Mouse (Mus musculus) embryonic facial prominence, embryonic 13.5 days (tissue): ENCODE results near the gene Cul4b. TPM values are rescaled to one million over a fixed set of nuclear protein-coding genes. Genes with fewer than 3 reads are reported as not detected.

Experiments used
- ATAC-seq: fragments of 200-750 bp; cut with Nextera tagmentation; 2 replicates; pipeline ENCODE4 v1.8.0; 2017; ENCODE audit warnings: low read depth; ENCODE audit not compliant: insufficient number of reproducible peaks, insufficient read depth, low FRiP score, low TSS enrichment
- H3K27ac ChIP-seq: fragments of 300-500 bp; sonication (generic); 2 replicates; pipeline ENCODE4 v1.5.1; 2015; ENCODE audit warnings: moderate library complexity, mild to moderate bottlenecking, inconsistent platforms
- H3K27me3 ChIP-seq: fragments of 300-500 bp; sonication (generic); 2 replicates; pipeline ENCODE4 v1.6.1; 2015; ENCODE audit warnings: mild to moderate bottlenecking, inconsistent platforms
- H3K36me3 ChIP-seq: fragments of 300-500 bp; sonication (generic); 2 replicates; pipeline ENCODE4 v1.6.1; 2015; ENCODE audit warnings: mild to moderate bottlenecking, inconsistent platforms
- H3K4me1 ChIP-seq: fragments of 300-500 bp; sonication (generic); 2 replicates; pipeline ENCODE4 v1.6.1; 2015; ENCODE audit warnings: inconsistent platforms
- H3K4me2 ChIP-seq: fragments of 300-500 bp; sonication (generic); 2 replicates; pipeline ENCODE4 v1.6.1; 2015; ENCODE audit warnings: moderate library complexity, mild to moderate bottlenecking, inconsistent platforms
- H3K4me3 ChIP-seq: fragments of 300-500 bp; sonication (generic); 2 replicates; pipeline ENCODE4 v1.5.1; 2015; ENCODE audit warnings: mild to moderate bottlenecking, inconsistent platforms
- H3K9ac ChIP-seq: fragments of 300-500 bp; sonication (generic); 2 replicates; pipeline ENCODE4 v1.6.1; 2015; ENCODE audit warnings: mild to moderate bottlenecking, inconsistent platforms
- H3K9me3 ChIP-seq: fragments of 300-500 bp; sonication (generic); 2 replicates; pipeline ENCODE4 v1.6.1; 2016; ENCODE audit warnings: inconsistent platforms
- WGBS: fragments of 180-500 bp; shearing (Covaris S2); methylation state at CpG from one replicate; pipeline ENCODE4 v1.1.7; 2015; ENCODE audit warnings: mixed read lengths; 5-methylcytosine and 5-hydroxymethylcytosine counted together
- polyA plus RNA-seq: library from polyadenylated mRNA; unstranded; fragments of >200 nt; fragmentation: Nextera tagmentation; extraction: Ambion mirVana; gene quantifications from 2 replicates; pipeline ENCODE4 v1.2.1, GENCODE M21; 2015

Cul4b gene
- polyA plus RNA-seq = 34.1 and 35.6 TPM in 2 replicates

- no peaks in the 10 kb centered on the region for H3K27me3 ChIP-seq
Observed at GRCm38 (mm10) chrX:38576078-38576477, at the start of gene Cul4b. Cul4b (minus strand) TSS chrX:38576196.

GRCm38 (mm10) chrX:38600995-38601369, 25.0 kb upstream of the Cul4b start:
- WGBS = 17% methylated on average over 3 of the region's 3 CpGs
- H3K4me2 ChIP-seq = peak overlapping the region; percentile 62
- no peaks in the 10 kb centered on the region for H3K27me3 ChIP-seq
- H3K36me3 ChIP-seq = no peaks in the 10 kb centered on the region
- H3K27ac ChIP-seq = peak overlapping the region; percentile 87
- no peak for ATAC-seq
- H3K4me1 ChIP-seq = no peaks in the 10 kb centered on the region
- no peaks in the 10 kb centered on the region for H3K9me3 ChIP-seq
- H3K9ac ChIP-seq = peak overlapping the region; percentile 69
- peak overlapping the region; percentile 52 for H3K4me3 ChIP-seq

More at GRCm38 (mm10) chrX:38576078-38576477, at the start of gene Cul4b:
- WGBS = 90% methylated on average over 15 of the region's 15 CpGs
- H3K9ac ChIP-seq = no peak within 1 kb of the TSS
- H3K27ac ChIP-seq = no peak within 1 kb of the TSS
- no peak within 1 kb of the TSS for H3K4me2 ChIP-seq
- no peaks in the 10 kb centered on the region for H3K9me3 ChIP-seq
- H3K4me3 ChIP-seq = no peak within 1 kb of the TSS
- ATAC-seq = no peak
- H3K4me1 ChIP-seq = no peaks in the 10 kb centered on the region
- H3K36me3 ChIP-seq = no peaks in the 10 kb centered on the region

GRCm38 (mm10) chrX:38600177-38600994, 24.4 kb upstream of the Cul4b start, which contains the start of gene Mcts1:
Mcts1 (plus strand) TSS chrX:38600578.
- peak; percentile 52 for ATAC-seq
- 23% methylated on average over 26 of the region's 26 CpGs for WGBS

GRCm38 (mm10) chrX:38593180-38593889, 17.3 kb upstream of the Cul4b start:
- no peak for ATAC-seq
- WGBS = 52% methylated on average over 5 of the region's 5 CpGs

More at GRCm38 (mm10) chrX:38600177-38600994, 24.4 kb upstream of the Cul4b start, which contains the start of gene Mcts1:
- Histone ChIP-seq H3K9me3 (no peaks in the 10 kb centered on the region), H3K27me3 (no peaks in the 10 kb centered on the region), H3K4me2 (peak within 1 kb of the TSS; percentile 62), H3K9ac (peak within 1 kb of the TSS; percentile 69), H3K27ac (peak within 1 kb of the TSS; percentile 87), H3K36me3 (no peaks in the 10 kb centered on the region), H3K4me1 (no peaks in the 10 kb centered on the region), H3K4me3 (peak within 1 kb of the TSS; percentile 52)

DNA sequence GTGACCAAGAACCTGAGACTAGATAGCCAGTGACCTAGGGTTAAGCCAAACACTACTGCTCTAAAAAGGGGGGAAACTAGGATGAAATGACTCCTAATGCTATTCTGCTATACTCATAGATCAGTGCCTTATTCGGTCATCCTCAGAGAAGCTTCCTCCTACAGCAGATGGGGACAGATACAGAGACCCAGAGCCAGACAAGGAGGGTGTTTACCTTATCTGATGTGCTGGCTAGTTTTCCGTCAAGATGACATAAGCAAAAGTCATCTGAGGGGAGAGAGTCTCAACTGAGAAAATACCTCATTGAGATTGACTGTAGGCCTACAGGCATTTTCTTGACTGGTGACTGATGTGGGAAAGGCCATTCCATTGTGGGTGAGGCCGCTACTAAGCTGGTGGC, 15.8 kb upstream of the Cul4b start:
- ATAC-seq = no peak
- no peak overlapping the region for H3K9ac ChIP-seq
- WGBS = 89% methylated on average over 3 of the region's 3 CpGs

More at GRCm38 (mm10) chrX:38593180-38593889, 17.3 kb upstream of the Cul4b start:
- H3K4me1 ChIP-seq = no peaks in the 10 kb centered on the region
- no peak overlapping the region for H3K4me3 ChIP-seq
- H3K4me2 ChIP-seq = no peak overlapping the region
- no peak overlapping the region for H3K9ac ChIP-seq
- no peaks in the 10 kb centered on the region for H3K36me3 ChIP-seq
- H3K27ac ChIP-seq = peak overlapping the region; percentile 4; the same call in 1 of the 2 replicates
- no peaks in the 10 kb centered on the region for H3K9me3 ChIP-seq
- no peaks in the 10 kb centered on the region for H3K27me3 ChIP-seq

GRCm38 (mm10) chrX:38589827-38590226, 13.8 kb upstream of the Cul4b start:
- Histone ChIP-seq H3K36me3 (no peaks in the 10 kb centered on the region), H3K27ac (no peak overlapping the region), H3K4me2 (no peak overlapping the region), H3K4me1 (no peaks in the 10 kb centered on the region), H3K27me3 (no peaks in the 10 kb centered on the region), H3K4me3 (no peak overlapping the region), H3K9me3 (no peaks in the 10 kb centered on the region), H3K9ac (no peak overlapping the region)
- no peak for ATAC-seq
- WGBS = 33% methylated on average over 4 of the region's 4 CpGs

More for the DNA sequence above, 15.8 kb upstream of the Cul4b start:
- no peak overlapping the region for H3K4me2 ChIP-seq
- H3K36me3 ChIP-seq = no peaks in the 10 kb centered on the region
- H3K9me3 ChIP-seq = no peaks in the 10 kb centered on the region
- no peak overlapping the region for H3K4me3 ChIP-seq
- H3K27me3 ChIP-seq = no peaks in the 10 kb centered on the region
- H3K27ac ChIP-seq = no peak overlapping the region
- no peaks in the 10 kb centered on the region for H3K4me1 ChIP-seq

DNA sequence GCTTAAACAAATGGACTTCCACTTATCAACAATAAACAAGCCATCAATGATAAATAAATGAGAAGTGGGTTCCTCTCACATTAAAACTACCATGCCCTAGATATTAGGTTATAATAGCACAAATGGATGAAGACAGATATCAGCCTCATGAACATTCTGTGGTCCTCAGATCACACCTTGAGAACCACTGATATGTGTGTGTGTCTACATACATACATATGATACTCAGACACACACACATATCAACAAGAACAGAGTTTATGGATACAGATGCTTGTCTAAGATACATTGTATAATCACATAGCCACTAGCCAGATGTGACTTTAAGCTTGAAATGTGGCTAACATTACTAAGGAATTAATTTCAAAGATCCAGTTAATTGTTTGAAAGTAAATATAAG, 7.3 kb upstream of the Cul4b start:
- Histone ChIP-seq H3K4me2 (no peak overlapping the region), H3K9me3 (no peaks in the 10 kb centered on the region), H3K4me3 (no peak overlapping the region), H3K4me1 (no peaks in the 10 kb centered on the region), H3K27ac (no peak overlapping the region), H3K9ac (no peak overlapping the region), H3K36me3 (no peaks in the 10 kb centered on the region), H3K27me3 (no peaks in the 10 kb centered on the region)
- no peak for ATAC-seq

- Histone ChIP-seq H3K27ac (no peak overlapping the region), H3K9ac (no peak overlapping the region), H3K4me1 (no peaks in the 10 kb centered on the region), H3K27me3 (no peaks in the 10 kb centered on the region), H3K4me3 (no peak overlapping the region), H3K4me2 (no peak overlapping the region), H3K36me3 (no peaks in the 10 kb centered on the region), H3K9me3 (no peaks in the 10 kb centered on the region)
- WGBS = 83% methylated on average over 1 of the region's 1 CpGs
- ATAC-seq = no peak
Observed at GRCm38 (mm10) chrX:38581140-38581539, 5.1 kb upstream of the Cul4b start.

DNA sequence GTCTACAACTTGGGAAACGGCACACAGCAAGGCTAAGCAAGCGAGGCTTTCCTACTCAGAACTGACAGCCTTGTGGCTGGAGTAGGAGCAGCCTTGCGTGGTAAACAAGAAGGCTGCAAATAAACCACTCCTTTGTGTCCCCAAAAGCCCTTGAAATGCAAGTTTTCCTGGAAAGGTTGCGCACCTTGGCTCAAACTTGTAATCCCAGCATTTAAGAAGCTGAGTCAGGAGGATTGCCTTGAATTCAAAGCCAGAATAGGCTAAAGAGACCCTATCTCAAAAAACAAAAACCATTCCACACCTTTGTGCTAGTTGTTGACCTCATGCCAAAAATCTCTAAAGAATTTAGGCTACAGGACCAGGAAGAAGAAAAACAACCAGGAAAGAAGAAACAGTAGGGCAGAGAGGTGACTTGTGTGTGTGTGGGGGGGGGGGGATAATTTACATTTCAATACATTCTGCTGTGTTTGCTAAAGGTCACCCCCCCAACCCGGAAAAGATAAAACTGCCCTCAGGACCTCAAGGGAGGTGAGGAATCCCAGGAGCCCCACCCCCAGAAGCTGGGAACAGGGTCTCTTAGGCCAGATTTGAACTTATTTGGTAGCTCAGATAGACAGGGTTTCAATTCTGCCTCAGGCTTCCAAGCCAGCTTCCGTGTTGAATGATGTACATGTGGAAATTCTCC, 9.3 kb downstream of the Cul4b start:
- no peaks in the 10 kb centered on the region for H3K27me3 ChIP-seq
- no peaks in the 10 kb centered on the region for H3K9me3 ChIP-seq
- no peaks in the 10 kb centered on the region for H3K4me1 ChIP-seq
- no peak overlapping the region for H3K9ac ChIP-seq
- H3K4me2 ChIP-seq = no peak overlapping the region
- no peak for ATAC-seq
- 71% methylated on average over 6 of the region's 6 CpGs for WGBS
- H3K4me3 ChIP-seq = no peak overlapping the region
- no peak overlapping the region for H3K27ac ChIP-seq
- no peaks in the 10 kb centered on the region for H3K36me3 ChIP-seq

- Histone ChIP-seq H3K4me1 (no peaks in the 10 kb centered on the region), H3K9ac (peak overlapping the region; percentile 66), H3K4me2 (peak overlapping the region; percentile 53), H3K27ac (peak overlapping the region; percentile 96), H3K36me3 (no peaks in the 10 kb centered on the region; the same call in 1 of the 2 replicates), H3K27me3 (no peaks in the 10 kb centered on the region), H3K4me3 (peak overlapping the region; percentile 51), H3K9me3 (no peaks in the 10 kb centered on the region)
- ATAC-seq = no peak
- 16% methylated on average over 8 of the region's 8 CpGs for WGBS
Observed at GRCm38 (mm10) chrX:38565176-38565542, 10.8 kb downstream of the Cul4b start.

DNA sequence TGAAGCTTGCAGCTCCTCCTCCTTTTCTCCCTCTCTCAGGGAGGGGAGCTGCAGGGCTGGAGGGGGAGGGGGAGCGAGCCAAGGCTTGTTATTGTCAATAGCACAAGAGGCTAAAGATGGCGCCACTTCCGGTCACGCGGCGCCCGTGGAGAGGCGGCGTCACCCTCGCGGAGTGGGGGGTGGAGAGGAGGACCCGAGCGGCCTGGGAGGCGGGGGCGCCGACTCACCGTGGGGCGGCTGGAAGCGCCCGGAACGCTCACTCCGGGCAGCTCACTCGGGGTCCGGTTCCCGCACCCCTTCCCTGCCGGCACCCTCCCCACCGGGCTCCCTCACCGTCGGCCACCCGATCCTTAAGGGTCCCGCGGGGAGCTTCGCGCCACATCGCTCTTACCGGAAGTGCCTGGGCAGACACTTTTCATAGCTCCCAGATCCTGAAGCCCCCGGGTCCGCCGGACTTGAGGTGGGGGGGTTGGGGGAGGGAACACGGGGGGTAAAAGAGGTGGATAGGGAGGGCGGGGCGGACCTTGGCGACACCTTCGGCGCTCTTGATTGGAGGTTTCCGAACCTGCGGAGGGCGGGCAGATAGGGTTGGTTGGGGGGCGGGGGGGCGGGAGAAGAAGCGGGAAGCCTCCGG, 11.3 kb downstream of the Cul4b start:
- Histone ChIP-seq H3K9ac (peak overlapping the region; percentile 73), H3K4me2 (peak overlapping the region; percentile 63), H3K36me3 (peaks cover 5% of the 10 kb centered on the region; the same call in 1 of the 2 replicates), H3K9me3 (no peaks in the 10 kb centered on the region), H3K27me3 (no peaks in the 10 kb centered on the region), H3K4me3 (peak overlapping the region; percentile 51), H3K4me1 (no peaks in the 10 kb centered on the region), H3K27ac (peak overlapping the region; percentile 96)
- peak; percentile 92 for ATAC-seq
- 17% methylated on average over 52 of the region's 52 CpGs for WGBS
